Mouse (Mus musculus): ENCODE measurements at regions not wholly inside any gene's neighbourhood (a gene's known extent, or its start where the extent isn't known, plus 50 kb on each side); places are given as distances from the start of the nearest gene placed in this dataset.

DNA sequence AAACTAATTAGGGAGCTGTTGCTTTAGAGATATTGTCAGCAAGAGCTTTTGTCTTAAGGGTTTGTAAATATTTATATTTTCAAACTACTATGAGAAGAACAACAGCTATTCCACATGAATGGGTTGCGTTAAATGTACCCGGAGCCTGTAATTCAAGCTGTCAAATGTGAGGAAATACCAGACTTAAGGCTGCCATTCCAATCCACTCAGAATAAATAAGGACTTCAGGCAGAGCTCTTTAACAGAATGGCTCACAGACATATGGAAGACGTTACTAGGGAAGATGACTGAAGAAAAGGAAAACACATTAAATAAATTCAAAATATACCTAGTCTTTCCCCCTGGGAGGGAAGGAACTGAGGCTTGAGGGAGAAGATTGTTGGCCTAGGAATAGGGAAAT, 400.7 kb upstream of the Pappa start:
- in situ Hi-C loops (cut with MboI; ENCODE audit: low pct_ligation_motif_present, low pct_unique_long_range_greater_than_20kb, low sequenced_read_pairs): no loop called here
- dilution Hi-C loops (cut with MboI; ENCODE audit: extremely low pct_ligation_motif_present, extremely low pct_unique_long_range_greater_than_20kb, low sequenced_read_pairs): no loop called here
- no peak for DNase-seq (ENCODE audit: extremely low read depth)

DNA sequence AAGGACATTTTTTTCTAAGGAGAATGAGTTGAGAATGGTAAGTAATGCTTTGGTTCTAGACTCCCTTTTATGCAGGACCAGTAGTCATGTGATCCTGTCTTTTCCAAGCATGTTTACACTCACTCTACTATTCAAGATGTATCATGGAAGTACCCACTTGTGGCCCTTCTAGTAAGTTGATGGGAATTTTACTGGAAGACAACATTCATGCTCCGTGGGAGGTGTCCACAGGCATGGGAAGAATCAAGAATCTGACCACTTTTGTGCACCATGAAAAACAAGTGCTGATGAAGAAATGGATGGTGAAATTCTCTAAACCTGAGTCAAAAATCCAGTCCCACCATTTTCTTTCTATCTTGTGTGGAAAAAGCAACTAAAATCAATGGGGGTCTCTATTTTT, 399.1 kb upstream of the Pappa start:
- in situ Hi-C loops (cut with MboI; ENCODE audit: low pct_ligation_motif_present, low pct_unique_long_range_greater_than_20kb, low sequenced_read_pairs): no loop called here
- H3K27me3 ChIP-seq (replicated peaks): no peaks in the 10 kb centered on the region
- no peaks in the 10 kb centered on the region for H3K9me3 ChIP-seq (replicated peaks; ENCODE audit: low read length)
- dilution Hi-C loops (cut with MboI; ENCODE audit: extremely low pct_ligation_motif_present, extremely low pct_unique_long_range_greater_than_20kb, low sequenced_read_pairs): no loop called here
- DNase-seq (ENCODE audit: extremely low read depth): no peak
- no peak for TF ChIP-seq USF1 (IDR thresholded peaks at IDR 0.05; ENCODE audit: low read depth, low read length)
- TF ChIP-seq NRF1 (IDR thresholded peaks at IDR 0.05; ENCODE audit: low read depth, low read length): no peak
- no peak for TF ChIP-seq RCOR1 (conservative IDR thresholded peaks at IDR 0.05; ENCODE audit: low read depth, low read length)
- TF ChIP-seq ZKSCAN1 (IDR thresholded peaks at IDR 0.05; ENCODE audit: borderline replicate concordance, low read depth, low read length): no peak
- no peak for TF ChIP-seq MAX (IDR thresholded peaks at IDR 0.05; ENCODE audit: low read length)
- TF ChIP-seq MEF2A (IDR thresholded peaks at IDR 0.05; ENCODE audit: borderline replicate concordance, low read depth, low read length): no peak
- TF ChIP-seq MAFK (IDR thresholded peaks at IDR 0.05; ENCODE audit: insufficient replicate concordance, low read length): no peak
- no peak for TF ChIP-seq JUND (conservative IDR thresholded peaks at IDR 0.05; ENCODE audit: low read depth, low read length)
- TF ChIP-seq CTCF (conservative IDR thresholded peaks at IDR 0.05 in 1 of 2, IDR thresholded peaks at IDR 0.05 in 1 of 2; ENCODE audit: low read depth in 2 of 2, low read length in 2 of 2): no peak
- no peak for TF ChIP-seq ELF1 (IDR thresholded peaks at IDR 0.05; ENCODE audit: low read depth, low read length)
- TF ChIP-seq TCF12 (IDR thresholded peaks at IDR 0.05; ENCODE audit: low read depth, low read length): no peak
- no peak for TF ChIP-seq NELFE (IDR thresholded peaks at IDR 0.05; ENCODE audit: low read depth, low read length)
- no peak for TF ChIP-seq KAT2A (IDR thresholded peaks at IDR 0.05; ENCODE audit: insufficient replicate concordance, low read length)
- TF ChIP-seq EP300 (IDR thresholded peaks at IDR 0.05; ENCODE audit: low read length): no peak
- TF ChIP-seq E2F4 (IDR thresholded peaks at IDR 0.05; ENCODE audit: insufficient replicate concordance, low read depth, low read length): no peak
- no peak for TF ChIP-seq GABPA (IDR thresholded peaks at IDR 0.05; ENCODE audit: insufficient replicate concordance, low read depth, low read length)
- no peak for TF ChIP-seq ZMIZ1 (IDR thresholded peaks at IDR 0.05; ENCODE audit: low read depth, low read length)
- no peak for TF ChIP-seq HCFC1 (IDR thresholded peaks at IDR 0.05; ENCODE audit: low read depth, low read length)
- no peak for TF ChIP-seq ZNF384 (IDR thresholded peaks at IDR 0.05; ENCODE audit: low read depth, low read length)
- TF ChIP-seq MAZ (IDR thresholded peaks at IDR 0.05; ENCODE audit: low read depth, low read length): no peak
- H3K27ac ChIP-seq (ENCODE audit: insufficient read depth, low read depth): no peak overlapping the region
- H3K4me2 ChIP-seq (ENCODE audit: insufficient read depth, low read depth, poor library complexity, severe bottlenecking): no peak overlapping the region
- H3K79me2 ChIP-seq (replicated peaks; ENCODE audit: control insufficient read depth, extremely low read depth, insufficient read depth, poor library complexity, severe bottlenecking): no peaks in the 10 kb centered on the region
- H3K4me3 ChIP-seq (replicated peaks in 1 of 3; ENCODE audit: low read depth in 2 of 3, low read length in 2 of 3, poor library complexity in 1 of 3): no peak overlapping the region
- no peak overlapping the region for H3K9ac ChIP-seq (ENCODE audit: insufficient read depth, low read depth)
- H3K36me3 ChIP-seq (replicated peaks in 1 of 2; ENCODE audit: control insufficient read depth in 1 of 2, insufficient read depth in 1 of 2, low read length in 1 of 2): no peaks in the 10 kb centered on the region
- H3K4me1 ChIP-seq (ENCODE audit: control insufficient read depth in 1 of 2, insufficient read depth in 2 of 2): no peaks in the 10 kb centered on the region

More for the DNA sequence above, 400.7 kb upstream of the Pappa start:
- Histone ChIP-seq H3K9ac (ENCODE audit: insufficient read depth, low read depth) (no peak overlapping the region), H3K27ac (ENCODE audit: insufficient read depth, low read depth) (no peak overlapping the region), H3K4me2 (ENCODE audit: insufficient read depth, low read depth, poor library complexity, severe bottlenecking) (no peak overlapping the region), H3K4me1 (ENCODE audit: control insufficient read depth in 1 of 2, insufficient read depth in 2 of 2) (no peaks in the 10 kb centered on the region), H3K27me3 (replicated peaks) (no peaks in the 10 kb centered on the region), H3K9me3 (replicated peaks; ENCODE audit: low read length) (no peaks in the 10 kb centered on the region), H3K4me3 (replicated peaks in 1 of 3; ENCODE audit: low read depth in 2 of 3, low read length in 2 of 3, poor library complexity in 1 of 3) (no peak overlapping the region), H3K36me3 (replicated peaks in 1 of 2; ENCODE audit: control insufficient read depth in 1 of 2, insufficient read depth in 1 of 2, low read length in 1 of 2) (no peaks in the 10 kb centered on the region), H3K79me2 (replicated peaks; ENCODE audit: control insufficient read depth, extremely low read depth, insufficient read depth, poor library complexity, severe bottlenecking) (no peaks in the 10 kb centered on the region)
- TF ChIP-seq IRF4 (IDR thresholded peaks at IDR 0.05; ENCODE audit: low read depth, low read length) (no peak), E2F4 (IDR thresholded peaks at IDR 0.05; ENCODE audit: insufficient replicate concordance, low read depth, low read length) (no peak), MAX (IDR thresholded peaks at IDR 0.05; ENCODE audit: low read length) (no peak), USF2 (conservative IDR thresholded peaks at IDR 0.05; ENCODE audit: low read depth, low read length) (no peak), MAZ (IDR thresholded peaks at IDR 0.05; ENCODE audit: low read depth, low read length) (no peak), RAD21 (IDR thresholded peaks at IDR 0.05; ENCODE audit: low read depth, low read length) (no peak), EP300 (IDR thresholded peaks at IDR 0.05; ENCODE audit: low read length) (no peak), RCOR1 (conservative IDR thresholded peaks at IDR 0.05; ENCODE audit: low read depth, low read length) (no peak), ZKSCAN1 (IDR thresholded peaks at IDR 0.05; ENCODE audit: borderline replicate concordance, low read depth, low read length) (no peak), BHLHE40 (IDR thresholded peaks at IDR 0.05; ENCODE audit: low read depth, low read length) (no peak), NELFE (IDR thresholded peaks at IDR 0.05; ENCODE audit: low read depth, low read length) (no peak), CHD1 (IDR thresholded peaks at IDR 0.05; ENCODE audit: low read depth, low read length) (no peak), MAFK (IDR thresholded peaks at IDR 0.05; ENCODE audit: insufficient replicate concordance, low read length) (no peak), MXI1 (IDR thresholded peaks at IDR 0.05; ENCODE audit: low read depth, low read length) (no peak), SMC3 (IDR thresholded peaks at IDR 0.05; ENCODE audit: low read depth, low read length) (no peak), PAX5 (IDR thresholded peaks at IDR 0.05; ENCODE audit: low read length) (no peak), ZNF384 (IDR thresholded peaks at IDR 0.05; ENCODE audit: low read depth, low read length) (no peak), ETS1 (conservative IDR thresholded peaks at IDR 0.05; ENCODE audit: low read depth, low read length) (no peak), TCF12 (IDR thresholded peaks at IDR 0.05; ENCODE audit: low read depth, low read length) (no peak), NRF1 (IDR thresholded peaks at IDR 0.05; ENCODE audit: low read depth, low read length) (no peak)
